Mouse (Mus musculus) heart, embryonic 12.5 days (tissue): ENCODE measurements around the gene Prkca. TPM values are rescaled to one million over a fixed set of nuclear protein-coding genes. Genes with fewer than 3 reads are reported as not detected.

Experiments
- ATAC-seq: fragments of 200-750 bp; cut with Nextera tagmentation; 2 replicates; pipeline ENCODE4 v1.8.0; 2017; ENCODE audit warnings: moderate TSS enrichment, moderate library complexity; ENCODE audit not compliant: insufficient number of reproducible peaks, low FRiP score
- H3K27ac ChIP-seq: fragments of 300-500 bp; sonication (generic); 2 replicates; pipeline ENCODE4 v1.5.1; 2016; ENCODE audit warnings: mild to moderate bottlenecking, moderate library complexity; ENCODE audit not compliant: poor library complexity, severe bottlenecking
- H3K27me3 ChIP-seq: fragments of 300-500 bp; sonication (generic); replicated peaks from 2 replicates; pipeline ENCODE4 v1.6.1; 2016; ENCODE audit warnings: mild to moderate bottlenecking, moderate library complexity
- H3K36me3 ChIP-seq: fragments of 300-500 bp; sonication (generic); 2 replicates; pipeline ENCODE4 v1.6.1; 2016; ENCODE audit warnings: mild to moderate bottlenecking, moderate library complexity
- H3K4me1 ChIP-seq: fragments of 300-500 bp; sonication (generic); replicated peaks from 2 replicates; pipeline ENCODE4 v1.6.1; 2016; ENCODE audit warnings: mild to moderate bottlenecking
- H3K4me2 ChIP-seq: fragments of 300-500 bp; sonication (generic); 2 replicates; pipeline ENCODE4 v1.6.1; 2016; ENCODE audit warnings: mild to moderate bottlenecking, moderate library complexity
- H3K4me3 ChIP-seq: fragments of 300-500 bp; sonication (generic); 2 replicates; pipeline ENCODE4 v1.5.1; 2016; ENCODE audit warnings: mild to moderate bottlenecking
- H3K9ac ChIP-seq: fragments of 300-500 bp; sonication (generic); 2 replicates; pipeline ENCODE4 v1.6.1; 2016; ENCODE audit warnings: mild to moderate bottlenecking, moderate library complexity
- H3K9me3 ChIP-seq: fragments of 300-500 bp; sonication (generic); replicated peaks from 2 replicates; pipeline ENCODE4 v1.6.1; 2016; ENCODE audit warnings: mild to moderate bottlenecking, moderate library complexity
- WGBS: fragments of 180-500 bp; shearing (Covaris S2); methylation state at CpG from one replicate; pipeline ENCODE4 v1.1.7; 2016; 5-methylcytosine and 5-hydroxymethylcytosine counted together
- polyA plus RNA-seq: library from polyadenylated mRNA; unstranded; fragments of >200 nt; fragmentation: Nextera tagmentation; extraction: Ambion mirVana; gene quantifications from 2 replicates; pipeline ENCODE4 v1.2.1, GENCODE M21; 2016

Prkca gene
- polyA plus RNA-seq, 1 experiment from 2014 or later, result 18.8 TPM

DNA sequence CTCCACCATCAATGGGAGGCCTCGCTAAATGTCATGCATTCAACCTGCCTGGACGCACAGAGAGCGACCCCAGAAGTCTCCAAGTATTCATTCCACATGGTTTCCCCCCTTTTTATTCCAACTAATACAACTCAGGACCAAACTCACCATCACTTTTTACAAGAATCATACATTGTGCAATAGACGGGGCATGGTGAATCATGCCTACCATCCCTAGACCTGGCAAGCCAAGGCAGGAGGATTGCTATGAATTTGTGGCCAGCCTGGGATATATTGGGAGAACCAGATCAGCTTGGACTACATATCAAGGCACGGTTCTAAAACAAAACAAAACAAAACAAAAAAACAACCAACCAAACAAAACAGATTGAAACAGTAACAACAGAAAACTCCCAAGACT is 19.2 kb upstream of the Prkca start:
- Histone ChIP-seq H3K9me3 (no peaks in the 10 kb centered on the region), H3K9ac (no peak overlapping the region), H3K36me3 (no peaks in the 10 kb centered on the region), H3K4me1 (peaks cover 21% of the 10 kb centered on the region), H3K27ac (no peak overlapping the region), H3K4me2 (no peak overlapping the region), H3K4me3 (no peak overlapping the region), H3K27me3 (no peaks in the 10 kb centered on the region)
- ATAC-seq, result no peak
- WGBS, result 87% methylated on average over 5 of the region's 5 CpGs

DNA sequence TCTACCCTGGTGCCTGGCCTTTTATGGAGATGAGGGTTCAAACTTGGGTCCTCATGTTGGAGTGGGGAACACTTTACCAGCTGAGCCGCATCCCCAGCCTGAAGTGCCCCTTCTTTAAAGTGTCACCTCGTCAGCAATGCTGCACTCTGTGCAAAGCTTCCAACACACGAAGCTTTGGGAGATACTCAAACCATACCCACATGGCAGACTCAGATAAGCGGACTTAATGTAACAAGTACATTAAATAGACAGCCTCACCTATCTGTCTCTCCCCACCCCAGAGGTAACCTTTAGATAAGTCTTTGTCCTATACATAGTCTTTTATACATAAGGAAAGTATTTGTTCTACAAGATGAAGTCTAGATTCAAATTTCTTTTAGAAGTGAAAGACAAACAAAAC is 17.3 kb upstream of the Prkca start:
- Histone ChIP-seq H3K4me3 (no peak overlapping the region), H3K27ac (no peak overlapping the region), H3K27me3 (no peaks in the 10 kb centered on the region), H3K9me3 (no peaks in the 10 kb centered on the region), H3K4me1 (peaks cover 21% of the 10 kb centered on the region), H3K36me3 (no peaks in the 10 kb centered on the region), H3K4me2 (no peak overlapping the region), H3K9ac (no peak overlapping the region)
- ATAC-seq, result no peak
- WGBS, result 53% methylated on average over 4 of the region's 4 CpGs

DNA sequence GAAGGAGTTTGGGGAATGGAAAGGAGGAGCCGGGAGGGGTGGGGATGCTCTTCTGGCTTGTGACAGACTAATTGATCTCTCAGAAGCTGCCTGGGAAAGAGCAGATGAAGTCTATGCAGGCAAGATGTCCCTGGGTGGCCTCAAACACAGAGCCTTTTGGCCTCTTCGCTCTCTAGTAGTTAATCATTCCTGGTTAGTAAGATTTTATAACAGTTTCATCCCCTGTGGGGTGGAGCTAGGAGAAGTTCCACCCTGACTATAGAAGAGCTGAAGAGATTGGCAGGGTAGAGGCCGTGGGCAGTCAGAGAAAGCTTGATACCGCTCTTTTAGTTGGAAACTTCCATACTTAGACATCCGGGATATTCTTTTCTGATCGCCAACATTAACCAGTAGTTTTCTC is 15.2 kb upstream of the Prkca start:
- Histone ChIP-seq H3K4me3 (no peak overlapping the region), H3K27ac (no peak overlapping the region), H3K36me3 (no peaks in the 10 kb centered on the region), H3K9me3 (no peaks in the 10 kb centered on the region; the same call in 1 of the 2 replicates), H3K27me3 (no peaks in the 10 kb centered on the region), H3K9ac (no peak overlapping the region), H3K4me2 (no peak overlapping the region), H3K4me1 (peaks cover 3% of the 10 kb centered on the region; the same call in 1 of the 2 replicates)
- no peak for ATAC-seq
- 81% methylated on average over 6 of the region's 6 CpGs for WGBS

DNA sequence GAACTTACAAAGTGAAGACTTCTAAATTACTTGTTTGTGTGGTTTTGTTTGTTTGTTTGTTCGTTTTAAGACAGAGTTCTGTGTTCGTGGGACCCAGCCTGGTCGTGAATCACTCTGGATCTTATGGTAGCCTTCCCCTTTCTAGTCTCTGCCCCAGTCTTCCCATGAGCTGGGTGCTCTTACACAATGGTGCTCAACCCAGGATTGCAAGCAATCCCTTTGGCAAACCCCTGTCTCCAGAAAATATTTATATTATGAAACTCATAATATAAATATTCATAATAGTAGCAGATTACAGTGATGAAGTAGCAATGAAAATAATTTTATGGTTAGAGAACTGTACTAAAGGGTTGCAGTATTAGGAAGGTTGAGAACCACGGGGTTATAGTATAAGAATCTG is 12.3 kb upstream of the Prkca start:
- H3K9ac ChIP-seq, result no peak overlapping the region
- no peak for ATAC-seq
- 78% methylated on average over 4 of the region's 4 CpGs for WGBS
- H3K36me3 ChIP-seq, result no peaks in the 10 kb centered on the region
- H3K4me3 ChIP-seq, result no peak overlapping the region
- H3K4me2 ChIP-seq, result no peak overlapping the region
- H3K4me1 ChIP-seq, result peaks cover 5% of the 10 kb centered on the region; the same call in 1 of the 2 replicates
- no peak overlapping the region for H3K27ac ChIP-seq
- no peaks in the 10 kb centered on the region for H3K27me3 ChIP-seq
- no peaks in the 10 kb centered on the region; the same call in 1 of the 2 replicates for H3K9me3 ChIP-seq

DNA sequence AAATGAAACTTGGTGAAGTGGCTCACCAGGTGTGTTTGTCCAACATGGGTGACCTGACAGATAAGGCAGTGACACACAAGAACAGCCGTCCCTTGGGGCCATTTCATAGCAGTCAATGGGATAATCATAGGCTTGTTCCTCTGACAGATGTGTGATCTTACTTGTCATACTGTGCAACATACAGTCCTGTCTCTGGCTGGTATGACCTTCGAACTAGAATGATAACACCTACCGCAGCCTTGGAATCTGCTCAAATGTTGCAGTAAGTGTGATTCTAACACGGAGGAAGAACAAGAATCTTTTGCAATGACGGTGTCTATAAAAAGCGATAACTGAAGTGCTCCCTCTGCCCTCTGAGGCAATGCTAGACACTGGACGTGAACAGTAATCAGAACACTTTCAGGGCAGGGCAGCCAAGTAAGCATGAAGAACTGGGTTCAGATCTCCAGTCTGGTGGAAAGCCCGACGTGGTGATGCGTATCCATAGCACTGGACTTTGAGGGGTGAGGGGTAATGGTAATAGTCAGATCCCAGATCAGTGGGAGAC is 9.2 kb upstream of the Prkca start:
- Histone ChIP-seq H3K9me3 (no peaks in the 10 kb centered on the region; the same call in 1 of the 2 replicates), H3K4me2 (no peak overlapping the region), H3K4me3 (no peak overlapping the region), H3K36me3 (no peaks in the 10 kb centered on the region), H3K4me1 (peaks cover 9% of the 10 kb centered on the region; the same call in 1 of the 2 replicates), H3K27me3 (no peaks in the 10 kb centered on the region), H3K9ac (no peak overlapping the region), H3K27ac (no peak overlapping the region)
- 81% methylated on average over 10 of the region's 10 CpGs for WGBS
- no peak for ATAC-seq

DNA sequence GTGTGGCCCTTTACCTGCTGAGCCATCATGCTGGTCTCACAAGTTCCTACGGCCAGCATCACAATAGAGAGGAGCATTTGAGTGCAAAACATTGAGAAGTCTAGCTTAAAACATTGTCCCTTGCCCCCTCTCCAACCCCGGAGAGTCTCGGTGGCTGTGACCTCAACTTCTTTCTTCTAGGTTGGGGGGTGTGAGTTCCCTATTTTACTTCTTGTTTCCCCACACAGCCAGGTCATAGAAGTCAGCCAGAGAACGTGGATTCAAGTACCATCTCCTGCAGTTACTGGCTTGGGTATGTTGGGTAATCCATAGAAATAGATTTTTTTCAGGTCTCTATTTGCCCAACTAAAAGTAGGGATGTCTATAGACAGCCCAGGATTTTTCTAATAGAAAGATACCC is 7.1 kb upstream of the Prkca start:
- H3K4me3 ChIP-seq, result no peak overlapping the region
- WGBS, result 76% methylated on average over 4 of the region's 4 CpGs
- H3K36me3 ChIP-seq, result no peaks in the 10 kb centered on the region
- no peak overlapping the region for H3K9ac ChIP-seq
- no peak overlapping the region for H3K27ac ChIP-seq
- no peaks in the 10 kb centered on the region for H3K27me3 ChIP-seq
- H3K4me2 ChIP-seq, result no peak overlapping the region
- H3K9me3 ChIP-seq, result no peaks in the 10 kb centered on the region; the same call in 1 of the 2 replicates
- ATAC-seq, result no peak
- H3K4me1 ChIP-seq, result peaks cover 9% of the 10 kb centered on the region; the same call in 1 of the 2 replicates

DNA sequence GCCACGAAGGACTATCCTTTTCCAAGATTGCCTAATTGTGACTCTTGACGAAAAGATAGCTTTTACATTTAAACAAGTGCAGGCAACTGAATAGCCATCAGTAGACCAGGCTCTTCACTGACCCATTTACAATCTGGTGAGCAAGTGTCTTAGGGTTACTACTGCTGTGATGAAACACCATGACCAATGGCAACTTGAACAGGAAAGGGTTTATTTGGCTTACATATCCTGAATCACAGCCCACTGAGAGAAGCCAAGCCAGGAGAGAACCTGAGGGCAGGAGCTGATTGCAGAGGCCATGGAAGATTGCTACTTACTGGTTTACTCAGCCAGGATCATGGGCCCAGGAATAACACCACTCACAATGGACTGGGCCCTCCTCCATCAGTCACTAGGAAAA is 1.6 kb upstream of the Prkca start:
- Histone ChIP-seq H3K9ac (no peak overlapping the region), H3K9me3 (no peaks in the 10 kb centered on the region), H3K27me3 (no peaks in the 10 kb centered on the region), H3K36me3 (no peaks in the 10 kb centered on the region), H3K4me1 (peaks cover 9% of the 10 kb centered on the region), H3K4me2 (no peak overlapping the region), H3K27ac (no peak overlapping the region), H3K4me3 (no peak overlapping the region)
- no peak for ATAC-seq
- 93% methylated on average over 2 of the region's 2 CpGs for WGBS

DNA sequence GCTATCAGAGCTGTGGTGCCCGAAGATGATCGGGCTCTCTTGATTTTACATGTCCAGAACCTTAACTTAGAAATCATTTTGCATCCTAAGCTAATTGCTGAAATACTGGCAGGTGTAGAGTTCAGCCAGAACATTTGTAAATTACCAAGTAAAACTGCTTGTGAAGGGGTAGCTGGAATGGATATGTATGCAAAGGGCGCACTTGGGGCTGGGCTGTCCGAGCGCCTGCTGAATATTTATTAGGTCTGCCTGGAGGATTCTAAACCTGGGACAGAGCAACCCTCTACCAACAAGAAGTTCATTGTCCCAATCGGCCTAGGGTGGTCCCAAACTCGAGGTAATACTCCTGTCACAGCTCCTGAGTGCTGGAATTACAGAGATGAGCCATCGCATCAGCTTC is 1.0 kb upstream of the Prkca start:
- Histone ChIP-seq H3K36me3 (no peaks in the 10 kb centered on the region), H3K27me3 (no peaks in the 10 kb centered on the region), H3K4me1 (peaks cover 9% of the 10 kb centered on the region), H3K4me2 (peak overlapping the region; percentile 96), H3K4me3 (peak overlapping the region; percentile 80), H3K9ac (no peak overlapping the region), H3K27ac (no peak overlapping the region), H3K9me3 (no peaks in the 10 kb centered on the region)
- ATAC-seq, result no peak
- 68% methylated on average over 8 of the region's 8 CpGs for WGBS

DNA sequence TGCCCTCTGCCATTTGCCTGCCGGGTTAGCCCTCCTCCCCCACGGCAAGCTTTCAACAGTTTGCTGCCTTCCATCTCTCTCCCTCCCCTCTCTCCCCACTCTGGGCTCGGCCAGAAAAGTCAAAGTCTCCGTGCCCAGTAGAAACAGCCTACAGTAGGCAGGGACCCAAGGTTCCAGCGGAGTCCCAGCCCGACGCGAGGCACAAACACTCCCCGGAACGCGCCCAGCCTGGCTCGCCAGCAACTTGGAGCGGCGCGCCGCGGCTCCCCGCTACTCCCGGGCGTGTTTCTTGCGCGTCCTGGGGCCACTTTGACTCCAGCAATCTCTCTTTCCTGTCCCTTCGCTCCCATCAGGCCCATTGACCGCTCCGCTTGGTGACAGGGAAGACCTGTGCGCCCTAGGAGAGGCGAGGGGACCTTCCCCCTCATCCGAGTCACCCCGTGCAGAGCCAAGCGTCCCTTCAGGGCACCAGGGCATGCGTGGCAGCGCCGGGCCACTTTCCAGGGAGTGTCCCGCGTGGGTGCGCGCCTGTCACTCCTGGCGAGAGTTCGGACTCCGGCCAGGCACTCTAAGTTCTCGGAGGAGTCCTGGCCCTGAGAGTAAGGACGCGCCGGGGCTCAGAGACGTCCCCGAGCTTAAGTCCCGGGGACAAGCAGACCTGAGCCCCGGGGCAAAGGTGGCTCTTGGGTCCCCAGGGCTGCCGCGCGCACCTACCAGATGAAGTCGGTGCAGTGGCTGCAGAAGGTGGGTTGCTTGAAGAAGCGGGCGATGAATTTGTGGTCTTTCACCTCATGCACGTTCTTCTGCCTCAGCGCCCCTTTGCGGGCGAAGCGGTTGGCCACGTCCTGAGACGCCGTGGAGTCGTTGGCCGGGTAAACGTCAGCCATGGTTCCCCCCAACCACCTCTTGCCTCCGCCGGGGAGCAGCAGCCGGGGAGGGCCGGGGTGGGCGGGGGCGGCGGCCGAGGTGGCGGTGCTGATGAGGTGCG is 653 bp downstream of the Prkca start, which contains the start of gene Apoh:
TSS of gene Apoh (plus strand) at position 574 of the 988 bp plus-strand sequence.
- Histone ChIP-seq H3K36me3 (0 out of 2 replicates have a peak, but pooled peaks cover 2% of the 10 kb centered on the region), H3K9me3 (no peaks in the 10 kb centered on the region)

DNA sequence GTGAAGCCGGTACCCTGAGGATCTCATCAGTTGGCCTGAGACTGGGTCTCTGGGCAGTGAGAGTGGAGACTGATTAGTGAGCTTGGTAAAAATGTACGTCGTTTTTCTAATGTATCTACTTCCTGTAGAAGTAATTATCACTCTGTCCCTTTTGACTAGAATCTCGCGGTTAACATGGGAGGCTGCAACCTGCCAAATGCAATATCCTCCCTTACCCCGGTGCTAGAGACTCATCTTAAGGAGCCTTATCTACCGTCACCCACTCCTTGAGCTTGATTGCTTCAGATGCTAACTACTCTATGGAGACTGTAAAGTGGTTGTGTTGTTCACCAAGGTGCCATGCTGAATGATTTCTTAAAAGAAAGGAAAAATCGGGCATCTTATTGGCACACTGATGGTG is 1.9 kb downstream of the Prkca start:
- H3K4me2 ChIP-seq, result peak overlapping the region; percentile 96
- 17% methylated on average over 8 of the region's 8 CpGs for WGBS
- peak overlapping the region; percentile 80 for H3K4me3 ChIP-seq
- H3K27me3 ChIP-seq, result no peaks in the 10 kb centered on the region
- no peak overlapping the region for H3K27ac ChIP-seq
- no peaks in the 10 kb centered on the region for H3K9me3 ChIP-seq
- 0 out of 2 replicates have a peak, but pooled peaks cover 2% of the 10 kb centered on the region for H3K36me3 ChIP-seq
- H3K9ac ChIP-seq, result peak overlapping the region; percentile 57
- H3K4me1 ChIP-seq, result peaks cover 12% of the 10 kb centered on the region
- ATAC-seq, result no peak

More for the DNA sequence above, 653 bp downstream of the Prkca start, which contains the start of gene Apoh:
- Histone ChIP-seq H3K4me1 (peaks cover 9% of the 10 kb centered on the region), H3K4me2 (peak within 1 kb of the TSS; percentile 96), H3K27ac (peak within 1 kb of the TSS; percentile 82), H3K9ac (peak within 1 kb of the TSS; percentile 89), H3K4me3 (peak within 1 kb of the TSS; percentile 80), H3K27me3 (no peaks in the 10 kb centered on the region)
- peak; percentile 40 for ATAC-seq
- WGBS, result under 1% methylated on average over 70 of the region's 75 CpGs

DNA sequence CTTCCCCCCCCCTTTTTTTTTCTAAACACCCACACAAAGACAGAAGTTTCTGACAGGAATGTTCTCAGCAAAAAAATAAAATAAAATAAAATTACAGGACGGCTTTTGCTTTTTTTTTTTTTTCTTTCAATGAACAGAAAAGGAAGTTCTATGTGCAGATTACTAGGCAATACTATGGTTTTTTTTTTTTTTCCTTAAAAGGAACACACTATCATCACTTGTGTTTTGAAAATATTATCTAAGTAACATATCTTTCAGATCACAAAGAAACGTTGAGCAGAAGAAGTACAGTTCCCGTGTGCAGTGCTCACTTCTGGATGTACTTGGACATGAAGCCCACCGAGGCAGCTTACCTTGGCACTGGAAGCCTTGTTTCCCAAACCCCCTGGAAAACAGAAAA is 3.4 kb downstream of the Prkca start:
- H3K9ac ChIP-seq, result no peak overlapping the region
- H3K4me1 ChIP-seq, result peaks cover 27% of the 10 kb centered on the region
- H3K27ac ChIP-seq, result no peak overlapping the region
- ATAC-seq, result no peak
- H3K4me2 ChIP-seq, result no peak overlapping the region
- H3K27me3 ChIP-seq, result no peaks in the 10 kb centered on the region
- H3K9me3 ChIP-seq, result no peaks in the 10 kb centered on the region
- no peak overlapping the region for H3K4me3 ChIP-seq
- H3K36me3 ChIP-seq, result 0 out of 2 replicates have a peak, but pooled peaks cover 2% of the 10 kb centered on the region
- 74% methylated on average over 4 of the region's 4 CpGs for WGBS
